Mouse (Mus musculus) heart, postnatal 0 days (tissue): ENCODE results near the gene N4bp2l2.

Experiments used
- CTCF ChIP-seq: IDR thresholded peaks from 2 replicates; pipeline ENCODE4 v1.5.1; 2016; ENCODE audit warnings: antibody characterized with exemption, control low read depth, low read depth
- EP300 ChIP-seq: IDR thresholded peaks from 2 replicates; pipeline ENCODE4 v1.6.1; 2016; ENCODE audit warnings: antibody characterized with exemption, low read depth

- TF ChIP-seq CTCF (no peak), EP300 (no peak)
Observed at GRCm38 (mm10) chr5:150597088-150597487, 68.9 kb downstream of the N4bp2l2 start, which contains the start of gene N4bp2l1.
